Comparison of ENCODE assay signal across 7 mouse cellular contexts in genomic region chr5:25705567-25706349, GRCm38 (mm10). TPM values are rescaled to one million over a fixed set of nuclear protein-coding genes. Genes with fewer than 3 reads are reported as not detected.
DNase-seq lines count a peak whose midpoint lies in the region; ATAC-seq lines count a peak whose summit lies in the region.

Xrcc2 (minus strand) TSS chr5:25705825.

- peak within 1 kb of the TSS; percentile 91 for H3K4me3 ChIP-seq in limb, embryonic 10.5 days
- H3K4me3 ChIP-seq in midbrain, embryonic 13.5 days (replicated peaks), result peak within 1 kb of the TSS; percentile 84

- H3K9me3 ChIP-seq in limb, embryonic 10.5 days (replicated peaks), result no peaks in the 10 kb centered on the region
- H3K9me3 ChIP-seq in midbrain, embryonic 13.5 days, result no peaks in the 10 kb centered on the region

- peak within 1 kb of the TSS; percentile 82 for H3K9ac ChIP-seq in midbrain, embryonic 13.5 days (replicated peaks)

- WGBS in limb, embryonic 10.5 days, result 8% methylated on average over 51 of the region's 51 CpGs
- 8% methylated on average over 51 of the region's 51 CpGs for WGBS in midbrain, embryonic 13.5 days

- peak; percentile 97 for ATAC-seq in granulocyte monocyte progenitor cell, adult 5-6 weeks (replicated peaks; ENCODE audit: poor library complexity, severe bottlenecking)
- ATAC-seq in midbrain, embryonic 13.5 days, result peak; percentile 97

- peak within 1 kb of the TSS; percentile 96 for H3K27ac ChIP-seq in limb, embryonic 10.5 days
- H3K27ac ChIP-seq in midbrain, embryonic 13.5 days, result peak within 1 kb of the TSS; percentile 68

- peak; percentile 92 for DNase-seq in adrenal gland, adult 8-10 months
- peak; percentile 90 for DNase-seq in embryo, embryonic 9.5 days (ENCODE audit: extremely low spot score)
- DNase-seq in kidney, adult 11 months, result peak; percentile 93
- peak; percentile 94 for DNase-seq in limb, embryonic 10.5 days (ENCODE audit: low spot score)
- DNase-seq in spleen, adult 12 weeks (ENCODE audit: low spot score), result peak; percentile 85

- H3K27me3 ChIP-seq in limb, embryonic 10.5 days (ENCODE audit: low read depth, poor library complexity, severe bottlenecking), result no peaks in the 10 kb centered on the region
- H3K27me3 ChIP-seq in midbrain, embryonic 13.5 days, result no peaks in the 10 kb centered on the region

- peak within 1 kb of the TSS; percentile 80 for H3K4me2 ChIP-seq in midbrain, embryonic 13.5 days (replicated peaks)

- H3K4me1 ChIP-seq in limb, embryonic 10.5 days, result peaks cover 14% of the 10 kb centered on the region
- H3K4me1 ChIP-seq in midbrain, embryonic 13.5 days (replicated peaks), result peaks cover 14% of the 10 kb centered on the region

- H3K36me3 ChIP-seq in limb, embryonic 10.5 days, result peaks cover 33% of the 10 kb centered on the region
- no peaks in the 10 kb centered on the region for H3K36me3 ChIP-seq in midbrain, embryonic 13.5 days

RNA-seq across cellular contexts. Expression of gene Xrcc2, which starts in this region (rescaled TPM):
- total RNA-seq in adrenal gland, adult 8-10 months (2022), result 1 to 10 TPM; 4.6 to 7.7 (median 5.9) TPM
- 15.2 and 21.9 TPM in 2 replicates for total RNA-seq in granulocyte monocyte progenitor cell, adult 5-6 weeks (2014; fragmentation: Nextera tagmentation)
- total RNA-seq in granulocyte monocyte progenitor cell, adult 5-6 weeks (2017), result 12.7 and 14.9 TPM in 2 replicates
- polyA plus RNA-seq in limb, embryonic 10.5 days (2016; fragmentation: Nextera tagmentation; extraction: Ambion mirVana), result 19.4 and 19.9 TPM in 2 replicates
- polyA plus RNA-seq in midbrain, embryonic 13.5 days (2015; fragmentation: Nextera tagmentation; extraction: Ambion mirVana), result 5.1 and 6.3 TPM in 2 replicates

Comparison
In these comparisons a context has a peak if more than half of its experiments do, and no peak if none do; other contexts are left out.
1. Peak in every context shown above with its lines: DNase-seq, ATAC-seq, H3K4me3 ChIP-seq and H3K27ac ChIP-seq.